Mouse (Mus musculus): Measurements from ENCODE around the gene Apip. TPM values are rescaled to one million over a fixed set of nuclear protein-coding genes. Genes with fewer than 3 reads are reported as not detected.

The Apip gene
- polyA plus RNA-seq, 1 experiment from 2014 or later = 61.6 TPM

GRCm38 (mm10) chr2:103084451-103084850, 11.0 kb downstream of the Apip start:
- peak; percentile 46 for DNase-seq (ENCODE audit: low spot score)
- WGBS = 61% methylated on average over 5 of the region's 5 CpGs

DNA sequence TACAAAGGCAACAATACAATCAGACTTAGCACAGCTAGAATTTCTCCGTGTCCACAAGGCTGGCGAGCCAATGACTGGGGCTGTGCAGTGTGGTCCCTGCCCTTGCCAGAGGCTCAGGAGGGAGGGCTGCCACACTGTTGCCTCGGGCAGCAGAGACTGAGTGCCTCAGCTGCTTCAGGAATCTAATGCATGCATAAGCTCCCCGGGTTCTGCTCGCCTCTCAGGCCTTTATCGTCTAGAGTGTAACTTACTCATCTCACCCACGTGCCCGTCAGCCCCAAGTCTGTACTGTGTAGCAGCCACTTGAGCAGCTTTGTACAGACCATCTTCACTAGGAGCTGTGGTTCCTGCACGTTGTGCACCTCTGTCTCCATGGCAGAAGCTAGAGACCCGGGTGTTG, 12.2 kb downstream of the Apip start:
- 72% methylated on average over 10 of the region's 10 CpGs for WGBS
- H3K4me1 ChIP-seq (ENCODE audit: control insufficient read depth, insufficient read depth, low read length) = no peaks in the 10 kb centered on the region
- H3K9me3 ChIP-seq (replicated peaks; ENCODE audit: control insufficient read depth, low read length) = no peaks in the 10 kb centered on the region
- no peaks in the 10 kb centered on the region for H3K27me3 ChIP-seq (replicated peaks; ENCODE audit: control insufficient read depth, insufficient read depth, low read length)
- H3K4me2 ChIP-seq (ENCODE audit: low read length) = no peak overlapping the region
- H3K27ac ChIP-seq (ENCODE audit: low read depth, low read length) = no peak overlapping the region
- DNase-seq (ENCODE audit: low spot score) = no peak
- H3K9ac ChIP-seq (ENCODE audit: low read length) = no peak overlapping the region
- no peak overlapping the region for H3K4me3 ChIP-seq (ENCODE audit: low read depth, low read length)
- peaks cover 16% of the 10 kb centered on the region for H3K36me3 ChIP-seq (ENCODE audit: control insufficient read depth, insufficient read depth, low read length)
- no peak for ATAC-seq

More at GRCm38 (mm10) chr2:103084451-103084850, 11.0 kb downstream of the Apip start:
- Histone ChIP-seq H3K27me3 (replicated peaks; ENCODE audit: control insufficient read depth, insufficient read depth, low read length) (no peaks in the 10 kb centered on the region), H3K4me2 (ENCODE audit: low read length) (no peak overlapping the region), H3K27ac (ENCODE audit: low read depth, low read length) (no peak overlapping the region), H3K36me3 (ENCODE audit: control insufficient read depth, insufficient read depth, low read length) (peaks cover 16% of the 10 kb centered on the region), H3K9me3 (replicated peaks; ENCODE audit: control insufficient read depth, low read length) (no peaks in the 10 kb centered on the region), H3K4me1 (ENCODE audit: control insufficient read depth, insufficient read depth, low read length) (no peaks in the 10 kb centered on the region), H3K9ac (ENCODE audit: low read length) (no peak overlapping the region), H3K4me3 (ENCODE audit: low read depth, low read length) (no peak overlapping the region)
- ATAC-seq = no peak

- DNase-seq (ENCODE audit: low spot score) (peak; percentile 82), ATAC-seq (no peak)
- 7% methylated on average over 1 of the region's 1 CpGs for WGBS
- Histone ChIP-seq H3K4me3 (ENCODE audit: low read depth, low read length) (no peak overlapping the region), H3K9ac (ENCODE audit: low read length) (no peak overlapping the region), H3K9me3 (replicated peaks; ENCODE audit: control insufficient read depth, low read length) (no peaks in the 10 kb centered on the region), H3K36me3 (ENCODE audit: control insufficient read depth, insufficient read depth, low read length) (peaks cover 16% of the 10 kb centered on the region), H3K4me2 (ENCODE audit: low read length) (no peak overlapping the region), H3K27me3 (replicated peaks; ENCODE audit: control insufficient read depth, insufficient read depth, low read length) (no peaks in the 10 kb centered on the region), H3K4me1 (ENCODE audit: control insufficient read depth, insufficient read depth, low read length) (no peaks in the 10 kb centered on the region), H3K27ac (ENCODE audit: low read depth, low read length) (no peak overlapping the region)
These were observed 13.0 kb downstream of the Apip start for GRCm38 (mm10) chr2:103086432-103086831.

DNA sequence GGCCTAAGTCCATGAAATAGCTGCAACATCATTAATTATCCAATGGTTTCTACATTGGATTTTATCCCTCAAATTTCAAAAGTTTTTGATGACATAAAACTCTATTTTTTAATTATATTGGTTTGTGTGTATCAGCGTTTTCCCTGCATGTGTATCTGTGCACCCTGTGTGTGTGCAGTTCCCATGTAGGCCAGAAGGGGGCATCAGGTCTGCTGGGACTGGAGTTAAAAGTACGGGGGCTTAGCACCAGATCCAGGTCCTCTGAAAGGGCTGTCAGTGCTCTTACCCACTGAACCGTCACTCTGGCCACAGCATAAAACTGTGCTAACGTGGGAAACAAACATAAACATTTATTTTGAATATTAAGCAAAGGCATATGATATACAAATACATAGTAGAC, 14.6 kb downstream of the Apip start:
- no peaks in the 10 kb centered on the region for H3K9me3 ChIP-seq (replicated peaks; ENCODE audit: control insufficient read depth, low read length)
- H3K4me3 ChIP-seq (ENCODE audit: low read depth, low read length) = no peak overlapping the region
- DNase-seq (ENCODE audit: low spot score) = no peak
- WGBS = 95% methylated on average over 4 of the region's 4 CpGs
- H3K36me3 ChIP-seq (ENCODE audit: control insufficient read depth, insufficient read depth, low read length) = peaks cover 16% of the 10 kb centered on the region
- no peaks in the 10 kb centered on the region for H3K27me3 ChIP-seq (replicated peaks; ENCODE audit: control insufficient read depth, insufficient read depth, low read length)
- no peak overlapping the region for H3K27ac ChIP-seq (ENCODE audit: low read depth, low read length)
- no peak overlapping the region for H3K9ac ChIP-seq (ENCODE audit: low read length)
- no peak for ATAC-seq
- no peaks in the 10 kb centered on the region for H3K4me1 ChIP-seq (ENCODE audit: control insufficient read depth, insufficient read depth, low read length)
- H3K4me2 ChIP-seq (ENCODE audit: low read length) = no peak overlapping the region

GRCm38 (mm10) chr2:103089521-103089920, 16.0 kb downstream of the Apip start:
- no peak overlapping the region for H3K4me2 ChIP-seq (ENCODE audit: low read length)
- no peaks in the 10 kb centered on the region for H3K9me3 ChIP-seq (replicated peaks; ENCODE audit: control insufficient read depth, low read length)
- no peak overlapping the region for H3K27ac ChIP-seq (ENCODE audit: low read depth, low read length)
- no peaks in the 10 kb centered on the region for H3K4me1 ChIP-seq (ENCODE audit: control insufficient read depth, insufficient read depth, low read length)
- no peaks in the 10 kb centered on the region for H3K27me3 ChIP-seq (replicated peaks; ENCODE audit: control insufficient read depth, insufficient read depth, low read length)
- H3K9ac ChIP-seq (ENCODE audit: low read length) = no peak overlapping the region
- 29% methylated on average over 6 of the region's 6 CpGs for WGBS
- ATAC-seq = no peak
- peaks cover 25% of the 10 kb centered on the region for H3K36me3 ChIP-seq (ENCODE audit: control insufficient read depth, insufficient read depth, low read length)
- peak; percentile 10 for DNase-seq (ENCODE audit: low spot score)
- H3K4me3 ChIP-seq (ENCODE audit: low read depth, low read length) = no peak overlapping the region

DNA sequence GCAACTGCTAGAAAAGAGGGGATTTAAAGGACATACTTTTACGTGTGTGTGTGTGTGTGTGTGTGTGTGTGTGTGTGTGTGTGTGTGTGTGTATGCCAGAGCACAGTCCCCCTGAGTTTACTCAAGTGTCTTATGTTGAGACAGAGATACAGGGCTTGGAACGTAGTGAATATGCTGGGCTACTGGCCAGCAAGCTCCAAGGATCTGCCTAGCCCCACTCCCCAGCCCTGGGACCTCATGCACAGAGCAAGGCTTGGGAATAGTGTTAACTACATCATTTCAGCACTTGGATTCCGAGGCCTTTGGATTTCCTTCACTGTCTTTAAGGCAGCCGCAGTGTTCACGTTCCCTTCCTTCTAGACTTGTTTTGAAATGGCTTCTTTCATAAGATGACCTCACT, 29.1 kb downstream of the Apip start:
- Histone ChIP-seq H3K27me3 (replicated peaks; ENCODE audit: control insufficient read depth, insufficient read depth, low read length) (no peaks in the 10 kb centered on the region), H3K9ac (ENCODE audit: low read length) (no peak overlapping the region), H3K4me2 (ENCODE audit: low read length) (no peak overlapping the region), H3K4me1 (ENCODE audit: control insufficient read depth, insufficient read depth, low read length) (no peaks in the 10 kb centered on the region), H3K27ac (ENCODE audit: low read depth, low read length) (no peak overlapping the region), H3K36me3 (ENCODE audit: control insufficient read depth, insufficient read depth, low read length) (no peaks in the 10 kb centered on the region), H3K9me3 (replicated peaks; ENCODE audit: control insufficient read depth, low read length) (no peaks in the 10 kb centered on the region), H3K4me3 (ENCODE audit: low read depth, low read length) (no peak overlapping the region)
- no peak for DNase-seq (ENCODE audit: low spot score)
- ATAC-seq = no peak
- 66% methylated on average over 5 of the region's 5 CpGs for WGBS

DNA sequence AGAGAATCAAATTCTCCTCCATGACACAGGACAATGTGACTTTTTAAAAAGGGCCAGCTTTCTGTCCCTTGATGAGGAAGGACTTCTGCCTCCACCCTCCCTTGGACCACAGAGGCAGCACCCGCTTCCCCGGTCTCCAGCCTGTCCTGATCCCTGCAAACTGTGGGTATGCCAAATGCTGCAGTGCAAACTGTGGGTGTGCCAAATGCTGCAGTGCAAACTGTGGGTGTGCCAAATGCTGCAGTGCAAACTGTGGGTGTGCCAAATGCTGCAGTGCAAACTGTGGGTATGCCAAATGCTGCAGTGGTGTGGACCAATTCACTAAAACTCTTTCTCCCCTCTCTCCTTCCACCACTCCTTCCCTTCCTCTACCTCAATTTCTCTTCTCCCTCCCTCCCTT, 32.7 kb downstream of the Apip start:
- Histone ChIP-seq H3K27ac (ENCODE audit: low read depth, low read length) (no peak overlapping the region), H3K4me2 (ENCODE audit: low read length) (no peak overlapping the region), H3K9me3 (replicated peaks; ENCODE audit: control insufficient read depth, low read length) (no peaks in the 10 kb centered on the region), H3K27me3 (replicated peaks; ENCODE audit: control insufficient read depth, insufficient read depth, low read length) (no peaks in the 10 kb centered on the region), H3K4me3 (ENCODE audit: low read depth, low read length) (no peak overlapping the region), H3K4me1 (ENCODE audit: control insufficient read depth, insufficient read depth, low read length) (no peaks in the 10 kb centered on the region), H3K36me3 (ENCODE audit: control insufficient read depth, insufficient read depth, low read length) (no peaks in the 10 kb centered on the region), H3K9ac (ENCODE audit: low read length) (no peak overlapping the region)
- WGBS = 83% methylated on average over 2 of the region's 2 CpGs
- DNase-seq (ENCODE audit: low spot score) (no peak), ATAC-seq (no peak)

DNA sequence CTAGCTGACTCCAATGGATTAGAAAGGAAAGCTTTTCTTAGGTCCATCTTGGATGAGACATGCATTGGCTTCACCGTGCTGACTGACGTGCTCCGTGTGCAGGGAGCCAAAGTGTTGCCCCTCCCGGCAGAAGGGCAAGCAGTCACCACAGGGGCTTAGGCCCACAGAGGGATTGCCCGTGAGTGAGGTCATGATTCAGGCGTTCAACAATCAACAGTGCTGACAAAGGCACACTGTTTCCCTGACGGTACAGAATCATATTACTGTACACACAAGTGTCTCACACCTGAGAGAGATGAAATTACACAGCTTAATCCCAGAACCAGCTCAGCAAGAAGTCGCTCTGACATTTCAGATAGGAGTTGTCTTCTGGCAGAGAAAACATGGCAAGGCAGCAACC, 38.2 kb downstream of the Apip start:
- Histone ChIP-seq H3K9me3 (replicated peaks; ENCODE audit: control insufficient read depth, low read length) (no peaks in the 10 kb centered on the region), H3K27ac (ENCODE audit: low read depth, low read length) (no peak overlapping the region), H3K27me3 (replicated peaks; ENCODE audit: control insufficient read depth, insufficient read depth, low read length) (no peaks in the 10 kb centered on the region), H3K4me1 (ENCODE audit: control insufficient read depth, insufficient read depth, low read length) (no peaks in the 10 kb centered on the region), H3K4me2 (ENCODE audit: low read length) (no peak overlapping the region), H3K36me3 (ENCODE audit: control insufficient read depth, insufficient read depth, low read length) (no peaks in the 10 kb centered on the region), H3K4me3 (ENCODE audit: low read depth, low read length) (no peak overlapping the region), H3K9ac (ENCODE audit: low read length) (no peak overlapping the region)
- ATAC-seq (no peak), DNase-seq (ENCODE audit: low spot score) (no peak)
- WGBS = 64% methylated on average over 8 of the region's 8 CpGs

DNA sequence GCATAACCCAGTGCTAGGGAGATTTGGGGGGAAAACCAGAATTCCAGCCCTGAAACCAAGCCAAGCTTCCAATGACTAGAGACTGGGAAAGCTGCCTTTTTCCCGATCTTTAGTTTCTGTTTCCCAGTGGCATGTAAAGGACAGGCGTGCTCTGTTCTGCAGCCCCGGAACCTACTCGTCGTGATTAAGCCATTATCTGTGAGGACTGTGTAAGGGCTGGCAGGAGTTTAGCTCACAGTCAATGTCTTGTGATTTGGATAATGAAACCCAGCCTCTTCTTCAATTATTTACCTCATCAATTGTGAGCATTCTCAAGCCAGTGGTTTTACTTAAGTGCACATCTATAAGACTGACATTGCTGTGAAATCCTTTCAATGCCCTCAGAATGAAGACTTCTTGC, 43.7 kb downstream of the Apip start:
- WGBS = 51% methylated on average over 5 of the region's 5 CpGs
- Histone ChIP-seq H3K4me1 (ENCODE audit: control insufficient read depth, insufficient read depth, low read length) (no peaks in the 10 kb centered on the region), H3K4me2 (ENCODE audit: low read length) (no peak overlapping the region), H3K27ac (ENCODE audit: low read depth, low read length) (no peak overlapping the region), H3K4me3 (ENCODE audit: low read depth, low read length) (no peak overlapping the region), H3K9me3 (replicated peaks; ENCODE audit: control insufficient read depth, low read length) (no peaks in the 10 kb centered on the region), H3K9ac (ENCODE audit: low read length) (no peak overlapping the region), H3K36me3 (ENCODE audit: control insufficient read depth, insufficient read depth, low read length) (no peaks in the 10 kb centered on the region), H3K27me3 (replicated peaks; ENCODE audit: control insufficient read depth, insufficient read depth, low read length) (no peaks in the 10 kb centered on the region)
- no peak for DNase-seq (ENCODE audit: low spot score)
- ATAC-seq = no peak

Measured in forebrain, embryonic 14.5 days (tissue).